Mouse (Mus musculus): Measurements from ENCODE around the gene Tcf25. TPM values are rescaled to one million over a fixed set of nuclear protein-coding genes. Genes with fewer than 3 reads are reported as not detected.

The Tcf25 gene
- total RNA-seq, 2 experiments from 2014 or later, result 112 to 128 TPM

GRCm38 (mm10) chr8:123348237-123348843, 25.2 kb upstream of the Tcf25 start:
- peak; percentile 15 for DNase-seq

GRCm38 (mm10) chr8:123349073-123349472, 24.5 kb upstream of the Tcf25 start:
- DNase-seq, result no peak

- DNase-seq, result no peak
These were observed 21.4 kb upstream of the Tcf25 start for GRCm38 (mm10) chr8:123352118-123352517.

- no peak for DNase-seq
These were observed 20.8 kb upstream of the Tcf25 start for GRCm38 (mm10) chr8:123352786-123353185.

GRCm38 (mm10) chr8:123353216-123353615, 20.3 kb upstream of the Tcf25 start:
- no peak for DNase-seq

GRCm38 (mm10) chr8:123361082-123361739, 12.3 kb upstream of the Tcf25 start:
- peak; percentile 28 for DNase-seq

GRCm38 (mm10) chr8:123374239-123374578, 656 bp downstream of the Tcf25 start:
- peak; percentile 91 for DNase-seq

- peak; percentile 36 for DNase-seq
These were observed 2.1 kb downstream of the Tcf25 start for GRCm38 (mm10) chr8:123375701-123376100.

GRCm38 (mm10) chr8:123376106-123376505, 2.6 kb downstream of the Tcf25 start:
- DNase-seq, result no peak

GRCm38 (mm10) chr8:123381711-123382110, 8.2 kb downstream of the Tcf25 start:
- no peak for DNase-seq

- no peak for DNase-seq
These were observed 9.0 kb downstream of the Tcf25 start for GRCm38 (mm10) chr8:123382516-123382915.

- no peak for DNase-seq
These were observed 11.5 kb downstream of the Tcf25 start for GRCm38 (mm10) chr8:123384883-123385540.

GRCm38 (mm10) chr8:123387041-123387440, 13.5 kb downstream of the Tcf25 start:
- no peak for DNase-seq

GRCm38 (mm10) chr8:123387801-123388200, 14.2 kb downstream of the Tcf25 start:
- no peak for DNase-seq

- DNase-seq, result no peak
These were observed 15.5 kb downstream of the Tcf25 start for GRCm38 (mm10) chr8:123389026-123389425.

- DNase-seq, result no peak
These were observed 24.8 kb downstream of the Tcf25 start for GRCm38 (mm10) chr8:123398308-123398707.

- no peak for DNase-seq
These were observed 28.4 kb downstream of the Tcf25 start for GRCm38 (mm10) chr8:123401936-123402335.

GRCm38 (mm10) chr8:123402730-123403326, 29.3 kb downstream of the Tcf25 start:
- no peak for DNase-seq

- DNase-seq, result no peak
These were observed 31.0 kb downstream of the Tcf25 start for GRCm38 (mm10) chr8:123404521-123404920.

GRCm38 (mm10) chr8:123406786-123407185, 33.2 kb downstream of the Tcf25 start, which contains the start of gene Mc1r:
TSS of gene Mc1r (plus strand) at chr8:123407107.
- peak; percentile 34 for DNase-seq

GRCm38 (mm10) chr8:123407612-123408011, 34.1 kb downstream of the Tcf25 start:
- DNase-seq, result no peak

GRCm38 (mm10) chr8:123408586-123409544, 35.3 kb downstream of the Tcf25 start:
- DNase-seq, result no peak
